Mouse (Mus musculus) bone marrow, adult 2 months (tissue): ENCODE data around the gene Cox15.

Experiments
- CTCF ChIP-seq: fragments of 200-500 bp; IDR thresholded peaks from 2 replicates; pipeline ENCODE4 v1.5.1; 2011; ENCODE audit warnings: low read length, control low read depth; ENCODE audit not compliant: control insufficient read depth, insufficient read depth
- POLR2A ChIP-seq: fragments of 200-500 bp; IDR thresholded peaks from 2 replicates; pipeline ENCODE4 v1.6.1; 2011; ENCODE audit warnings: low read depth, mild to moderate bottlenecking, control low read depth, low read length, borderline replicate concordance; ENCODE audit not compliant: control insufficient read depth

GRCm38 (mm10) chr19:43709317-43709716 lies 43.5 kb downstream of the Cox15 start:
- TF ChIP-seq CTCF: no peak
- no peak for TF ChIP-seq POLR2A
